Mouse (Mus musculus) stomach, embryonic 15.5 days (tissue): ENCODE results near the gene Gm8882. TPM values are rescaled to one million over a fixed set of nuclear protein-coding genes. Genes with fewer than 3 reads are reported as not detected.
"Not testable (repeated sequence)": the region's sequence is repeated elsewhere in the genome, so short reads cannot be mapped to it uniquely, and the experiment has no call there.

Source experiments
- ATAC-seq: fragments of 200-750 bp; cut with Nextera tagmentation; 2 replicates; pipeline ENCODE4 v1.8.0; 2017; ENCODE audit warnings: low read depth, moderate number of reproducible peaks, moderate TSS enrichment; ENCODE audit not compliant: insufficient read depth, low FRiP score
- H3K27ac ChIP-seq: fragments of 300-500 bp; sonication (generic); 2 replicates; pipeline ENCODE4 v1.5.1; 2015; ENCODE audit warnings: mild to moderate bottlenecking, inconsistent platforms
- H3K27me3 ChIP-seq: fragments of 300-500 bp; sonication (generic); replicated peaks from 2 replicates; pipeline ENCODE4 v1.6.1; 2015; ENCODE audit warnings: inconsistent platforms
- H3K36me3 ChIP-seq: fragments of 300-500 bp; sonication (generic); 2 replicates; pipeline ENCODE4 v1.6.1; 2015; ENCODE audit warnings: inconsistent platforms
- H3K4me1 ChIP-seq: fragments of 300-500 bp; sonication (generic); 2 replicates; pipeline ENCODE4 v1.6.1; 2015; ENCODE audit warnings: inconsistent platforms
- H3K4me2 ChIP-seq: fragments of 300-500 bp; sonication (generic); 2 replicates; pipeline ENCODE4 v1.6.1; 2015; ENCODE audit warnings: mild to moderate bottlenecking, inconsistent platforms
- H3K4me3 ChIP-seq: fragments of 300-500 bp; sonication (generic); replicated peaks from 2 replicates; pipeline ENCODE4 v1.5.1; 2015; ENCODE audit warnings: inconsistent platforms
- H3K9ac ChIP-seq: fragments of 300-500 bp; sonication (generic); 2 replicates; pipeline ENCODE4 v1.6.1; 2015; ENCODE audit warnings: inconsistent platforms
- H3K9me3 ChIP-seq: fragments of 300-500 bp; sonication (generic); 2 replicates; pipeline ENCODE4 v1.6.1; 2016; ENCODE audit warnings: inconsistent platforms
- WGBS: fragments of 180-500 bp; shearing (Covaris S2); methylation state at CpG from one replicate; pipeline ENCODE4 v1.1.7; 2015; 5-methylcytosine and 5-hydroxymethylcytosine counted together
- polyA plus RNA-seq: library from polyadenylated mRNA; unstranded; fragments of >200 nt; fragmentation: Nextera tagmentation; extraction: Ambion mirVana; gene quantifications from 2 replicates; pipeline ENCODE4 v1.2.1, GENCODE M21; 2015

Gm8882 gene
- polyA plus RNA-seq = not detected in 2 replicates

DNA sequence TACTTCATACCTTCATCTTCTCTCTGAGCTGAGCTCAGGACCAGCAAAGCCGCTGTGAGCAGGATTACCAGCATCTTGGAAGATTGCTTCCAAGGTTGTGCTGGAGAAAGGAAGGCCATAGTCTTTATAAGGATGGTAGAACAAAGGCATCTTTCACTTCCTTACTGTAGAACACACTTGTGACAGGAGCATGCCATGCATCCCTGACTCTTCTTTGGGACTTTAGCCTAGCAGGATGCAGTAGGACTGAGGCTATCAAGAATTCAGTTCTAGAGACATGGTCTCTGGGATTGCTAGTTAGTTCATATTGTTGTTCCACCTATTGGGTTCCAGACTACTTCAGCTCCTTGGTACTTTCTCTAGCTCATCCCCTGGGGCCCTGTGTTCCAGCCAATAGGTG is at the start of gene Gm8882:
TSS of gene Gm8882 (minus strand) at position 101 of the 400 bp plus-strand sequence.
- not testable (repeated sequence) for ATAC-seq, H3K9me3 ChIP-seq, H3K4me2 ChIP-seq, H3K36me3 ChIP-seq, H3K4me1 ChIP-seq, H3K4me3 ChIP-seq, H3K27ac ChIP-seq, H3K27me3 ChIP-seq, H3K9ac ChIP-seq
- WGBS = 81% methylated on average over 1 of the region's 1 CpGs

DNA sequence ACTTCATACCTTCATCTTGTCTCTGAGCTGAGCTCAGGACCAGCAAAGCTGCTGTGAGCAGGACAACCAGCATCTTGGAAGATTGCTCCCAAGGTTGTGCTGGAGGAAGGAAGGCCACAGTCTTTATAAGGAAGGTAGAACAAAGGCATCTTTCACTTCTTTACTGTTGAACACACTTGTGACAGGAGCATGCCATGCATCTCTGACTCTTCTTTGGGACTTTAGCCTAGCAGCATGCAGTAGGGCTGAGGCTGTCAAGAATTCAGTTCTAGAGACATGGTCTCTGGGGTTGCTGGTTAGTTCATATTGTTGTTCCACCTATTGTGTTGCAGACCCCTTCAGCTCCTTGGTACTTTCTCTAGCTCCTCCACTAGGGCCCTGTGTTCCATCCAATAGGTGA is 49.3 kb downstream of the Gm8882 start, which contains the start of gene Prpmp5:
TSS of gene Prpmp5 (minus strand) at position 101 of the 400 bp plus-strand sequence.
- not testable (repeated sequence) for H3K4me1 ChIP-seq, ATAC-seq, H3K4me2 ChIP-seq, H3K27me3 ChIP-seq, H3K9me3 ChIP-seq, H3K9ac ChIP-seq, H3K36me3 ChIP-seq, H3K4me3 ChIP-seq, H3K27ac ChIP-seq

Other genes starting within 250 kb of the Gm8882 start
- not detected in 2 replicates for gene Prb1, start 153.6 kb downstream of the Gm8882 start, polyA plus RNA-seq
- gene Prpmp5, start 49.4 kb downstream of the Gm8882 start, polyA plus RNA-seq = not detected in 2 replicates
- not detected in 2 replicates for gene Prh1, start 205.7 kb upstream of the Gm8882 start, polyA plus RNA-seq
- gene Prp2, start 231.8 kb upstream of the Gm8882 start, polyA plus RNA-seq = not detected in 2 replicates